Mouse (Mus musculus) naive thymus-derived CD4-positive, alpha-beta T cell, adult 2 months (primary cell): ENCODE results near the gene Ctf2.

ENCODE experiments used
- DNase-seq: peaks from one replicate; pipeline ENCODE4 v3.0.0-alpha.2; 2011; ENCODE audit warnings: low read depth

The Ctf2 gene

GRCm38 (mm10) chr7:127685304-127686018 lies 46.5 kb downstream of the Ctf2 start:
- no peak for DNase-seq

GRCm38 (mm10) chr7:127681888-127682553 lies 49.9 kb downstream of the Ctf2 start:
- DNase-seq, result no peak

- no peak for DNase-seq
These were observed 51.4 kb downstream of the Ctf2 start for GRCm38 (mm10) chr7:127680541-127680940.

- no peak for DNase-seq
These were observed 53.2 kb downstream of the Ctf2 start for GRCm38 (mm10) chr7:127678811-127679210.

- DNase-seq, result no peak
These were observed 54.4 kb downstream of the Ctf2 start for GRCm38 (mm10) chr7:127677609-127678008.

GRCm38 (mm10) chr7:127677077-127677476 lies 54.9 kb downstream of the Ctf2 start:
- DNase-seq, result peak; percentile 77

- DNase-seq, result no peak
These were observed 56.6 kb downstream of the Ctf2 start for GRCm38 (mm10) chr7:127675391-127675811.

- DNase-seq, result peak; percentile 91
These were observed 57.0 kb downstream of the Ctf2 start for GRCm38 (mm10) chr7:127674977-127675376.

- no peak for DNase-seq
These were observed 59.2 kb downstream of the Ctf2 start for GRCm38 (mm10) chr7:127672776-127673175.

- DNase-seq, result no peak
These were observed 59.8 kb downstream of the Ctf2 start for GRCm38 (mm10) chr7:127671880-127672774.
